Mouse (Mus musculus) skeletal muscle tissue, adult 2 months (tissue): ENCODE data around the gene Gtpbp2.

Experiments used
- DNase-seq: peaks from one replicate; pipeline ENCODE4 v3.0.0-alpha.2; 2012; ENCODE audit warnings: low read depth, low spot score

The Gtpbp2 gene

DNA sequence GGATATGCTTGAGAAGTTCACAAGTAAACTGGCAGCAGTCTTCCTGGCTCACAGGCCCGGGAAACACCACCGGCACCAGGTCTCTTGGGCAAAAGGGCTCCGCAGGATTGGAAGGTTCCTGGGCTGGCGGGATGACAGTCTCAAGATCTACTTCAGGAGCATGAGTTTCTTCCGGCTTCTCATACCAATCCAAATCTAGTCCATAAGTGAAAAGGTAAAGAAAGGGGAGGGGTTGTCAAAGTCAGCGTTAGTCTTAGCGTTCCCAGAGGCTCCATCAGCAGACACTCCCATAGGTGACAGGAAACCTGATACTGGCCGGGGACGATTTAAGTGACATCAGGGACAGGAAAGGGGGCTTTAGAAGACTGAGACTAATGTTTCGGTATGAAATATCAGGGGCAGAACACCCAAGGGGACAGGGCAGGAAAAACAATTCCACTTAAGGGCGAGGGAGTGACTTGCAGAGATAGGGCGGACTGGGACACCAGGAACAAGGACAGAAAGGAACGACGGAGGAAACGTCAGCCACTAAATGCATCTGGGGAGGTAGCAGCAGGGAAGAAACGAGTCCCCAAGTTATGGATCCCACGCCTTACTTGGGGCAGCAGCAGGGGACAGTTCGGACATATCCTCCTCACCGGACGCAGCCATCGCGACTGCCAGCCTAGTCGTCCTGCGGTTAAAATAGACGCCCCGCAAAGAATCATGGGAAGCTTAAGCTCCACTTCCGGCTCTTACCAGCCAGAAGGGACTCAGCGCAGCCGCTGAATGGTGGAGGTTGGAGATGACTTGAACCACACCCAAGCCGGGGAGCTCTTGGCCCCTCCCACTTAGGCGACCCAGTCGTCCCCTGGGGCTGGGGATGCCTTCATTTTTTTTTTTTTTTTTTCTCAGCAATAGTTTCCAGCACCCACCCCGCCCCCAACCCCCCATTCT lies 7.7 kb upstream of the Gtpbp2 start, which contains the start of gene Mad2l1bp:
Gene Mad2l1bp, minus strand, starts transcription at position 707 of the 936 bp plus-strand sequence.
- peak; percentile 95 for DNase-seq

DNA sequence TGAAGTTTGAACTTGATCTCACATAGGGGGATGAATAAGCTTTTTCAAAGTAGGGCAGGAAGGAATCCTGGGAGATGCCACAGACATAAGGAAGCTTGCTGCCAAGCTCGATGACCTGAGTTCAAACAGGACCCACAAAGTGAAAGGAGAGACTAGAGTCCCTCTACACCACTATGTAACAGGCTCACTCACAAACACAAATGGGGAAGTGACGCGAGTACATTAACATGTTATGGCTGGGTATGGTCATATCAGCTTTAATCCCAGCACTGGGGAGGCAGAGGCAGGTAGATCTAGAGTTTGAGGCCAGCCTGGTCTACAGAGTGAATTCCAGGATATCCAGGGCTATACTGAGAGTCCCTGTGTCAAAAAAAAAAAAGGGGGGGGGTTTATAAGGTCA lies 6.5 kb upstream of the Gtpbp2 start:
- DNase-seq = no peak

DNA sequence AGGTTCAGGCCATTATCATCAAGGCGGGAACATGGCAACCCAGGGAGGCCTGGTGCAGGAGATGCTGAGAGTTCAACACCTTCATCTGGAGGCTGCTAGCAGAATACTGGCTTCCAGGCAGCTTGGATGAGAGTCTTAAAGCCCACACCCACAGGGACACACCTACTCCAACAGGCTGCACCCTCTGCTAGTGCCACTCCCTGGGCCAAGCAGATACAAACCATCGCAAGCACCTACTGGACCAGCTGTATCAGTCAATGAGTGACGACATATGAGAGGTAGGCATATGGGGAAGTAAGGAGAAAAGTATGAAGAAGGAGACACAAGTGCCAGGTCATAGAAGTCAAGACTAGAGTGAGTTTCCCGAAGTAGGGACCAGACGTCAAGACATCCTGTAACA lies 4.2 kb upstream of the Gtpbp2 start:
- DNase-seq = no peak

DNA sequence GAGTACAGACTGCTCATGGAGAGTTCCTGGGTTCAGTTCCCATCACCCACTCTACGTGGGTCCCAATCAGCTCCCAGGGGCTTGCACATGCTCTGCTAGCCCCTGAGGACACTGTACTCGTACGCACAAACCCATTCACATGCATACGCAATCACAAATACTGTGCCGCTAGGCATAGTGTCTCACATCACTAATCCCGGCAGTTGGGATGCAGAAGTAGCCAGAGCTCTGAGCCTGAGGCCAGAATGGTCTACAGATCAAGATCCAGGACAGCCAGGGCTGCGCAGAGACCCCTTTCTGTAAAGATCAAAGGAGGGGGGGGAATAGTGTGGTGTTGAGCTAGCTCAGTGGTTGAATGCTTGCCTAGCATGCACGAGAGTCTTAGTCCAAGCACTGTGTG lies 3.7 kb upstream of the Gtpbp2 start:
- no peak for DNase-seq

DNA sequence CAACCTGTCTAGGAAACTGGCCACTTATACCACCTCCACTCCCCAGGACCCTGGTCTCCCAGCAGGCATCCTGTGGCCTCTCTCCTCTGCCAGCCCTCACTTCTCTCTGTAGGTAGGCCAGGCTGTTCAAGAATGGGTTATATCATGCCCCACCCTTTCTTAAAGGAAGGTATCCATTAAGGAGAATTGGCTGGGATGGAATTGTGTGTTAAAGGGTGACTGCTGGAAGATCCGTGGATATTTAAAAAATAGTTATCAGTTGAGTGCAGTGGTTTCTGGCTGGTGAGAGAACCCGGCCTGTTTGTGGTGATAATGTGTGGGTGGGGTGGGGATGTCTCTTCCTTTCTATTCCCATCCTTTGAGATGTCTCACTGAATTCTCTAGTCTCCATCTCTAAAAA lies 1.6 kb upstream of the Gtpbp2 start:
- DNase-seq = no peak

DNA sequence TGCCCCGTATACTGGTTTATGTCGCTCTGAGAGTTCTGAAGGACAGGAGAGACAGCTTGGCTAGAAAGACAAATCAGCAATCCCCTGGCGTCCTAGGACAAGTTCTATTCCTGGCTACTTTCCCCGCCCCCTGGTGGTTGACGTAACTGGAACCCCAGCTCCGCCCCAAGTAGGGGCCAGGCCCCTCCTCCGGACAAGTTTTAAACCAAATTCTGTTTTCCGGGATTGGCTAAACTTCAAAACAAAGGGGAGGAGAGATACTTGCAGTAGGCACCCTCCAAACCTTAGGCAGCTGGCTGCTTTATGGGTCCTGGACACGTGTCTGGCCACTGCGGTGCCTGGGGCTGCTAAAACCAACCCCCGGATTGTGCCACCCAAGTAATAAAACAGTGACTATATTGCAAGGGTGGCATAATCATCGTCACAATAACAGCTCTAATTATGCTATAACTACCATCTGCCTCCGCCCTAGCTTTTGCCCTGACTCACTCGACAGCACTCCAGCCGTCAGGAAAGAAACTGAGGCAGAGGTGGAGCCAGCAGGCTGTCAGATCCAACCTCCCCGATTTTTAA lies 656 bp upstream of the Gtpbp2 start:
- peak; percentile 95 for DNase-seq

DNA sequence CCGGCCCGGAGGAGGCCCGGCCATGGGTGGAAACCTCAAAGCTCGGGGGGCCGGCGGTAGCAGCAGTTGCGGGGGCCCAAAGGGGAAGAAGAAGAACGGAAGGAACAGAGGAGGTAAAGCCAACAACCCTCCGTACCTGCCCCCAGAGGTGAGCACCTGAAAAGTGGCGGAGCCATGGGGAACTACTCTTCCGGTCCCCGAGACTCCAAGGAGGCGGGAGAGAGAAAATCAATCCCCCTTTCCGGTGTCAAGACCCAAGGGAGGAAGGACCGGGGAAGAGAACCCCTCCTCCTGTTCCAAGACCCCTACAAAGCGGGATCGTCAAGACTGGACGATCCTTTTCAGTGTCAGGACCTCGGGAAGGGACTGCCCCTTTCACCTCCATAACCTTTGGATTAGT lies 347 bp downstream of the Gtpbp2 start:
- DNase-seq = no peak

DNA sequence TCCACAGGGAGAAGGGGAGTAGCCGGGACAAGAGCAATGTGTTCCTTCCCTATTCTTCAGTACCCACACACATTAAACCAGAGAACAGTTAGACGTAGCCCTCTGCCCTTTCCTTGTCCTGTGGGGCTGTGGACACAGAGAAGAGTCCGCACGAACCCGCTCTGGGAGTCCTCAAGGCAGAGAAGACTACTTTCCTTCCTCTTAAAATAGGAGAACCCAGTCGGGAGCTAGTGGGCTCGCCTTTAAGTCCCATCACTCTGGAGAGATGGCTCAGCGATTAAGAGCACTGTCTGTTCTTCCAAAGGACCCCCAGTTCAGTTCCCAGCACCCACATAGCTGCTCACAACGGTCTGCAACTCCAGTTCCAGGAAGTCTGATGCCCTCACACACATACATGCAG lies 878 bp downstream of the Gtpbp2 start:
- no peak for DNase-seq

DNA sequence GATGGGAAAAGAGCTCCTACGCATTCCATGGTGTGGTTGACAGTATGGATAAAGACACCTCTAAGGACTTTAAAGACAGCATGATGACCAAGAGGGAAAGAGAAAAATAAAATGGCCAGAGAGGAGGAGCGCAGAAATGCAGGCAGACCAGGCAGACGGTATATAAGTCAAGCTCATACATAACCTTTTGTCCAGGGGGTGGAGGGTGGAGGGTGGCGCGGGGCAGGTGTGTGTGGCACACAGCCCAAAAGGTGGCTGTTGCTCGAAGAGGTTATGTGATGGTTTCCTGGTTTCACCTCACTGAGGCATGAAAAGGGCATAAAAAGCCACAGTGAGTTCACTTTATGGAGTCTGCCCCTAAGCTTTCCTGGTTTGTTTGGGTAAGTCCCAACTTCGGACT lies 1.7 kb downstream of the Gtpbp2 start:
- no peak for DNase-seq

DNA sequence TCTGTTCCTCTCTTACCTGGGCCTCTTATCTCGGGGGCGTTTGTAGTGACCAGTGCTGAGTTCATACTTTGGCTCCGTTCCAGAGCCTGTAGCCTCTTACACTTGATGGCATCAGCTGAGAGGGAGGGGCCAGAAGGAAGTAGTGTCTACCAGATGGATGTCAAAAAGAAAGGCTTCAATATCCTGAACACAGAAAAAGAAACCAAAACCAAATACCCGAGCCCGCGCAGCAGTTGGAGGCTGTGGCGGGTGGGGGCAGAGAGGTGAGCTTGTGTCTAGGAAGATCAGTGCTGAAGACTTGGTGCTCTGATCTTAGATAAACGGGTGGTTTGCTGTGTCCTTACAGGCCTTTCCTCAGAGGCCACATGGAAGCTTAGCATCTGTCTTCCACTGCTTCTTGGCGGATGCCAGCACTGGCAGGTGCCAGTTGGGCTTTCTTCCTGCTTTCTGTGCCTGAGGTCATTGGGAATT lies 2.2 kb downstream of the Gtpbp2 start:
- no peak for DNase-seq

DNA sequence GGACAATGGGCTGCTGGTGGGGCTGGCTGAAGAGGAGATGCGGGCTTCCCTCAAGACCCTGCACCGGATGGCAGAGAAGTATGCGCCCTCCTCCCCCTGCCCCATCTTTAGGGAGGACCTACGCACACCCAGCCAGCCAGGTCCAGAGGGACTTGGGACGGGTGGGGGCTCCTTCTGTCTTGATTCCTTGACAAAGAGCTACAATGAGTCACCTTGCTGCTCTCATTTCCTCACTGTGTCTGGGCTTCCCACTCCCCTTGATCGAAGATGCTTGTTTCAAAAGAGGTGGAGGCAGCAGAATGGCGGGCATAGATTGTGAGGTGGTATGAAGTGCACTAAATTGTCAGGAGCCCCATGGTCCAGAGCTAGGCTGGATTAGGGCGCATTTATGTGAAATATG lies 3.5 kb downstream of the Gtpbp2 start:
- no peak for DNase-seq

DNA sequence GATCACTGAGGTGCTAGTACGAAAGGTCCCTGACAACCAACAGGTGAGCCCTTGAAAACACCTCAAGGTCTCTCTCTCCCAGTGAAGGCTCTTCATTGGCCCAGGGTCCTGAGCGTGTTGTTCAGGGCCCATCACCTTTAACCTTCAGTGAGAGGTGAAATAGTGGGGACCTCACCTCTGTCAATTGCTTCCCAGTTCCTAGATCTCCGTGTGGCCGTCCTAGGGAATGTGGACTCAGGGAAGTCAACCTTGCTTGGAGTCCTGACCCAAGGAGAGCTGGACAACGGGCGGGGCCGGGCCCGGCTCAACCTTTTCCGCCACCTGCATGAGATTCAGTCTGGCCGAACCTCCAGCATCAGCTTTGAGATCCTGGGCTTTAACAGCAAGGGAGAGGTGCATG lies 4.0 kb downstream of the Gtpbp2 start:
- DNase-seq = no peak

DNA sequence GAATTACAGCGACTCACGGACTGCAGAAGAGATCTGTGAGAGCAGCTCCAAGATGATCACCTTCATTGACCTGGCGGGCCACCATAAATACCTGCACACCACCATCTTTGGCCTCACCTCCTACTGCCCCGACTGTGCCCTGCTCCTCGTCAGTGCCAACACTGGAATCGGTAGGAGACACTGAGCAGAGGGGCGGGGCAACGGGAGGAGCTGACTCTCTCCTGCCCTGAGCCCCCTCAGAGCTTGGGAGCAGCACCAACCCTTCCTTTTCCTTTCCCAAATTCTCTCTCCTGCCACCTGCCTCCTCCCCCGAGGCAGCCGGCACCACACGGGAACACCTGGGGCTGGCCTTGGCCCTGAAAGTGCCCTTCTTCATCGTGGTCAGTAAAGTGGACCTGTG lies 4.6 kb downstream of the Gtpbp2 start:
- no peak for DNase-seq

DNA sequence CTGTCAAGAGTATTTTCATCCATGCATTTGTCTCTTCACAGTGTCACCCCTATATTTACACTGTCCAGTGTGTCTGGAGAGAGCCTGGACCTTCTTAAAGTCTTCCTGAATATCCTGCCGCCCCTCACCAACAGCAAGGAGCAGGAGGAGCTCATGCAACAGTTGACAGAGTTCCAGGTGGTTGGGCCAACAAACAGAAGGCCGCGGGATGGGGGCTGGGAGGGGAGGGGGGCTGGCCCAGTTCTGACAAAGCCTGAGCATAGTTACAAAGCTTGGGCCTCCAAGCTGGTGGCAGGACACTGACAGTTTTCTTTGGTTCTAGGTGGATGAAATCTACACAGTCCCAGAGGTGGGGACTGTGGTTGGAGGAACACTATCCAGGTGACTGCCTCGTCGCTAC lies 5.4 kb downstream of the Gtpbp2 start:
- DNase-seq = no peak

DNA sequence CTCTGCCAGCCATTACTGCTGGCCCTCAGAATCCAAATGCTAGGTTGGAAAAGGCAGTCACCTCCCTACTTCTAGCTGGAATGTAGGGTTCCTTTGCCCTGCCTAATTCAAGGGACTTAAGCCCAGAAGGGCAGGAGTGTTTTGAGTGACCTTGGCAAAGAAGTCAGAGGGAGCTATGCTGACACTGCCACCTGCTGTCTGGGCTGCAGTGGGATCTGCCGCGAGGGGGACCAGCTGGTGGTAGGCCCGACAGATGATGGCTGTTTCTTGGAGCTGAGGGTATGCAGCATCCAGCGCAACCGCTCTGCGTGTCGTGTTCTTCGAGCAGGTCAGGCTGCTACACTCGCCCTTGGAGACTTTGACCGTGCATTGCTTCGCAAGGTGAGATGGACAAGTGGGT lies 6.2 kb downstream of the Gtpbp2 start:
- DNase-seq = no peak

DNA sequence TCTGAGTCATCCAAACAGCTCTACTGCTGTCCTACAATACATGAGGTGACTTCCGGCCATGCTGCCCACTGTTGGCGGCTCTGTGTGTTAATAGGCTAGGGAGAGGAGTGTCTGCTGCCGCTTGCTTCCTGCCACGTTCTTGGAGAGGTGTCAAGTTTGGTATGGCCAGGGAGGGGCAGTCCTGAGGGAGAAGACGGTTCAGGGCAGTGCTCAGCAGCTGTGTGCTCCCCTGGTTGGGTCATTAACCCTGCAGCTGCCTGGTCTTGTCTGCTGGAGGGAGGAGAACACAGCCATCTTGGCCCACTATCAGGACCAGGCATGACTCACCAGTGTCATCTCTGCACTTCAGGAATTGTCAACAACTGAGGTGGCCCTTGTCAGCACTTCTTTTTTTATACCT lies 7.5 kb downstream of the Gtpbp2 start:
- no peak for DNase-seq

DNA sequence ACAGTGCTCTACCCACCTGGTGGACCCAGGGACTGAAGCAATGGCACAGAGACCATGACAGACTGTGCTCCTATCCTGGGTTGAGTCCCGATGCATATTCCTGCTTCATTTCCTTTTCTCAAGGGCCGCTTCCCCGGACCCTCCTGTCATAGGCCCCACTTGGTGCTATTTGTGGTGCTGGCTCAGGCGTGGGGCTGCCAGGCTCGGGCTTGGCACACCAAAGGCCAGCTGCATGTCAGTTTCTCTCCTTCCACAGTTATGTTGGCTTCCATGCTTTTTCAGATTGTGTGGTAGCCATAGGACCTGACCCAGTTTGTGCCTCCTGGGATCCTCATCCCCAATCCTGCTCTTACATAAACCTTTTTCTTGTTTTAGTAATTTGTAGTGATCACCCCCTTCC lies 7.9 kb downstream of the Gtpbp2 start:
- DNase-seq = no peak

DNA sequence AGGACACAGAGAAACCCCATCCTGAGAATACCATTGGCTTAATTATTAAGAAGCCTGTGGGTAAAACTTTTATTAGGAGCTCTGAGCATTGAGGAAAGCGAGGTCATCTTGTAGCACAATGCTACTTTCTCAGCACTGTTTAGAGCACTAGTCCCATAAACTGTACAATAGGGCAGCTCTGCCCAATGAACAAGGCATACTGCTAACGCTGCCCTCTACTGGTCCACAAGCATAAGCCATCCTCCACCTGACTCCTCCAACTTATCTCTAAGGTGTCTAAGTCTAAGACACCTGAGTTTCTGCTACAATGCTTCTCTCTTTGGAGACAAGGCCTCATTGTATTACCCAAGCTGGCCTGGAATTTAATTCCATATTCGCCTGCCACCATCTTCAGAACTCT lies 9.7 kb downstream of the Gtpbp2 start:
- DNase-seq = no peak

DNA sequence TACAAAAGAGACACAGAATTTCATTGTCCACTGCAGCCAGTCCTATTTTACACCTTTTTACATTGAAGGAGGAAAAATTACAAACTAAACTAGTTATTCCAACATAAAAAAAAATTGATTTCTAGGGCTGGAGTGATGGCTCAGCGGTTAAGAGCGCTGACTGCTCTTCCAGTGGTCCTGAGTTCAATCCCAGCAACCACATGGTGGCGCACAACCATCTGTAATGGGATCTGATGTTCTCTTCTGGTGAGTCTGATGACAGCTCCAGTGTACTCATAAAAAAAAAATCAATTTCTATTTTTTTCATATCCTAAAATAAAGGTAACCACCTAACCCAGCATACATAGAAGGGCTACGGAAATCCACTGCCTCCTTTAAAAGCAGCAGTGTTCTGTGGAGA lies 21.4 kb downstream of the Gtpbp2 start:
- no peak for DNase-seq

DNA sequence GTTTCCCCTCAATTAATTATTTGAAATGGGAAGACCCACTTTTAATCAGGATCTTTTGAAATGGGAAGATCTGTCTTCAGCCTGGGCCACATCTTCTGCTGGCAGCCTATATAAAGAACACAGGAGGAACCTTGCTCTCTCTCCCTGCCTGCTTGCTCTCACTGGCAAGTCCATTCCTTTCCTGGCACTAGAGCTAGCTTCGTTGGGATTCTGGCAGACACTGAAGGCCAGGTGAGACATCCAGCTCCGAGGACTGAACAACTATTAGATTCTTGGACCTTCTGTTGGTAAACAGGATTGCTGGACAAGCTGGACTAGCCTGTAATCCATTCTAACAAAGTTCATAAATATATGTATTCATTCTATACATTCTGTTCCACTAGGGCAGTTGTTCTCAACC lies 28.0 kb downstream of the Gtpbp2 start:
- no peak for DNase-seq

DNA sequence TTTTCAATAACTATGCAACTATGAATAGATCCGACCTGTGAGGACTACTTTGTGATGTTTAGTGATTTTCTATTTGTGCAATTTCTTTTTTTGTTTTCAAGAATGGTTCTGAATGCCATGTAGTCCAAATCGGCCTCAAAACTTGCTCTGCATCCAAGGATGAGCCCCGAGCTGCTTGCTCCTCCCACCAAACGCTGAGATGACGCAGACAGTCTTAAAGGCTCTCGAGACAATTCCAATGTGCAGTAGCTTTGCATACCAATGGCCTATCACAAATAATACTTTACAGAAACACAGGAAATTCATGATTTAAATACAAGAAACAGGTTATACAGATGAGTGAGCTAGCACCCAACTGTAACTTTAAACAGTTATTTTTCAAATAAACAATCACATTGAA lies 40.3 kb downstream of the Gtpbp2 start:
- DNase-seq = no peak

DNA sequence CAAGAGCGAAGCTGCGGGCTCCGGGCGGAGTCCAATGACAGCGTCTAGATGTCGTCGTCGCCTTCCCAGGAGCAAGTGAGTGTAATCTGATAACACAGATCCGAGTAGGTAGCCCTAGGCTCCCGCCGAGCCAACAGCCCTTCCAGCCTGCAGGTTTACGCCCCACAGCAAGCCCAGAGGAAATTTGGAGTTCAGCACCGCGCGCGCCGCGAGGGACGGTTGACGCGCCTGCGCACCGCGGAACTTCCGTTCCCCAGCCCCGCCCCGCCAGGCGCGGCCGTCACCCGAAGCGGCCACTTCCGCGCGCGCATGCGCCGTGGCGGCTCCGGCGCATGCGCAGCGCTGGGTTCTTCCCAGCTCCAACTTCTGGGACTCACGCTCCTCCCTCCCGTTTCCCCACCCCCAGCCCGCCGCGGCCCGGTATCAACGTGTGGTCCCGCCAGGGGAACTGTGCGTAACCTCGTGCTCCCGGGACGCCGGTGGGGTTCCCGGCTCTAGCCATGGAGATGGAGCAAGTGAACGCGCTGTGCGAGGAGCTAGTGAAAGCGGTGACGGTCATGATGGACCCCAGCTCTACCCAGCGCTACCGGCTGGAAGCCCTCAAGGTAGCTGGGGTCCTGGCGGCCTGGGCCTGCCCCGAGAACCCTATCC lies 41.7 kb downstream of the Gtpbp2 start, which contains the start of the genes Polh and Xpo5:
Gene Polh, minus strand, starts transcription at position 225 of the 651 bp plus-strand sequence.
Gene Xpo5, plus strand, starts transcription at position 362 of the 651 bp plus-strand sequence.
- DNase-seq = peak; percentile 97
